Mouse (Mus musculus) G1E (cell line): ENCODE measurements at regions not wholly inside any gene's neighbourhood (a gene's known extent, or its start where the extent isn't known, plus 50 kb on each side); places are given as distances from the start of the nearest gene placed in this dataset.

ENCODE experiments used
- CTCF ChIP-seq: IDR thresholded peaks from 2 replicates; pipeline ENCODE4 v1.5.1; 2012; ENCODE audit warnings: low read depth, low read length, inconsistent platforms, mixed read lengths
- GATA1 ChIP-seq: IDR thresholded peaks from 2 replicates; pipeline ENCODE4 v1.6.1; 2012; ENCODE audit warnings: borderline replicate concordance, low read length, inconsistent platforms, mixed read lengths
- GATA2 ChIP-seq: IDR thresholded peaks from 2 replicates; pipeline ENCODE4 v1.6.1; 2012; ENCODE audit warnings: low read depth, low read length, inconsistent platforms, borderline replicate concordance
- POLR2AphosphoS5 ChIP-seq: IDR thresholded peaks from 2 replicates; pipeline ENCODE4 v1.6.1; 2012; ENCODE audit warnings: low read depth, low read length, inconsistent platforms; ENCODE audit not compliant: insufficient replicate concordance
- TAL1 ChIP-seq: conservative IDR thresholded peaks from 2 replicates; pipeline ENCODE4 v1.6.1; 2012; ENCODE audit warnings: low read depth, low read length, inconsistent platforms, mixed read lengths

DNA sequence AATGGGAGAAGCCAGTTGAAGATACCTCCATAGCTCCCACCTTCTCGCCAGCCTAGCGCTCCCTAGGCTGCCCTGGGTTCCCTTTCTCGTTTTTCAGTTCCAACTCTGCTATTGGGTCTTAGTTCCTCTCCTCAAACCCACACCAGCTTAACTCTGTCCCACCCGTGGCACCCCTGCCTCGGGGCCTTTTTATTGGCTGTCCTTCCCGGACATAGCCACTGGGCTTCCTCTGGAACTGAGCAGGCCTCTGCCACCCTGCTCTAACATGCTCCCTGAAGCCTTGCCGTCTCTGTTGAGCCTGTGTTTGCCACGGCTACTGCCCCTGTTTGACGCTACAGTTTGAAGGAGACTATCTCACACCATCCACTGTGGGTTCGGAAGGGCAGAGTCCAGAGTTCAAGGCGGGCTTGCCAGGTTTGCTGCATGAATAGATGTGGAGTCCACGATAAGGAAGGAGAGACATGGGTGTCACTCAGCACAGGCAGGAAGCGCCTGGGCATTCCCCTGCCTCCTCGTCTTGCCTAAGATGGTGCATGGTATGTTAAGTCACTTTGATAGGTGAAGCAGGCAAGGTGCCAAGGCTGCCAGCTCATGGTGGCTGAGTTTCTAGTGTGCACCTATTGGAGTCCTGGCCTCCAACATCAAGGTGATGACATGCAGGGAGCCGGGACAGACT lies 116.1 kb upstream of the Tmem189 start:
- TF ChIP-seq GATA1 (no peak), CTCF (no peak), TAL1 (no peak), POLR2AphosphoS5 (no peak), GATA2 (no peak)
